Mouse (Mus musculus) NIH3T3 (cell line): ENCODE results near the gene Dnajc22.

Experiments
- DNase-seq: peaks from one replicate; pipeline ENCODE4 v3.0.0-alpha.2; 2012; ENCODE audit warnings: low read depth

Gene Dnajc22

DNA sequence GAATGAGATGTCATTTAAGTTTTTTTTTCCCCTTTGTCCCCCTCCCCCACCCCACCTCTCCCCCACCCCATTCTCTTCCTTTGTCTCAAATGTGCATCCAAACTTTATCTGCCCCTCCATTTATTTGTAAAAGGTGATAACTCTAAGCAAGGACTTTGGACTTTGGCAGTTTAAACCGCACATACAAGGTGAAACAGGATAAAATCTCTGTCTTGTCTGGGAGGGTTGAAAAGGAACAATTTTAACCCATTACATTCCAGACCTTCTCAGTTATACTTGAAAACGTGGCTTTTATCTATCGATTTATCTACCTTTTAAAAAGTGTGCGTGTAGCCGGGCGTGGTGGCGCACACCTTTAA is 22.1 kb downstream of the Dnajc22 start:
- no peak for DNase-seq

GRCm38 (mm10) chr15:99116539-99116938 is 23.6 kb downstream of the Dnajc22 start:
- DNase-seq, result no peak

- DNase-seq, result no peak
Observed at GRCm38 (mm10) chr15:99120814-99121213, 27.8 kb downstream of the Dnajc22 start.

DNA sequence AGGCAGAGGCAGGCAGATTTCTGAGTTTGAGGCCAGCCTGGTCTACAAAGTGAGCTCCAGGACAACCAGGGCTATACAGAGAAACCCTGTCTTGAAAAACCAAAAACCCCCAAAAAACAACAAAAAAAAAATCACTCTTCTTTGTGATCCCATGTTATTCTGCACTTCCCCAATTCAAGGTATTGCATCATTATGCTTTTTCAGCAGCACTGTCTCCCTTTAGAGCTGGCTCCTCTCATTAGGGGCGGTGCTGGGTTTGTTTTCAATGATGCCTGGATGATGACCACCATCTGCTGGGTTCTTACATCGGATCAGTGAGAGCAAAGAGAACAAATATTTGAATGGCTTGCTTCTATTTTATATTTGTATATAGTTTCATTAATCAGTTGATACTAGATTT is 29.7 kb downstream of the Dnajc22 start:
- DNase-seq, result peak; percentile 25

DNA sequence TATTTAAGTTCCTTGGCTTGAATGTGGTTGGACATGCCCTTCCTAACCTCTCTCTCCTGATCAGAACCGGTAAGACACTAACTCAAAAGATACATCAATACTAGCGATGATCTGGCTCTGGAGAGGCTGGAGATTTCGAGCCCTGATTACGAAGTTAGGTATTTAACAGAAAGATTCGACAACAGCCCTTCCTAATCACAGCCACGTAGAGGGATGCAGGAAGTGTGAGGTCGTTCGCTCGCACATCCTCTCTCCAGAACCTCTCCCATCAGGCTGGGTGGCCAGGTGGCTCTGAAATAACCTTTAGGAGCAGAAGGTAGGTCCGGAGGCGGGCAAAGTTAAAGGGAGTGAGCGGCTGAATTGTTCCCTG is 32.7 kb downstream of the Dnajc22 start, which contains the start of gene Spats2:
Gene Spats2 (plus strand): TSS at position 206 of the 370 bp plus-strand sequence.
- no peak for DNase-seq

GRCm38 (mm10) chr15:99126081-99126815 is 33.3 kb downstream of the Dnajc22 start:
- peak; percentile 90 for DNase-seq

- DNase-seq, result peak; percentile 47
Observed at GRCm38 (mm10) chr15:99126816-99127365, 33.9 kb downstream of the Dnajc22 start.

DNA sequence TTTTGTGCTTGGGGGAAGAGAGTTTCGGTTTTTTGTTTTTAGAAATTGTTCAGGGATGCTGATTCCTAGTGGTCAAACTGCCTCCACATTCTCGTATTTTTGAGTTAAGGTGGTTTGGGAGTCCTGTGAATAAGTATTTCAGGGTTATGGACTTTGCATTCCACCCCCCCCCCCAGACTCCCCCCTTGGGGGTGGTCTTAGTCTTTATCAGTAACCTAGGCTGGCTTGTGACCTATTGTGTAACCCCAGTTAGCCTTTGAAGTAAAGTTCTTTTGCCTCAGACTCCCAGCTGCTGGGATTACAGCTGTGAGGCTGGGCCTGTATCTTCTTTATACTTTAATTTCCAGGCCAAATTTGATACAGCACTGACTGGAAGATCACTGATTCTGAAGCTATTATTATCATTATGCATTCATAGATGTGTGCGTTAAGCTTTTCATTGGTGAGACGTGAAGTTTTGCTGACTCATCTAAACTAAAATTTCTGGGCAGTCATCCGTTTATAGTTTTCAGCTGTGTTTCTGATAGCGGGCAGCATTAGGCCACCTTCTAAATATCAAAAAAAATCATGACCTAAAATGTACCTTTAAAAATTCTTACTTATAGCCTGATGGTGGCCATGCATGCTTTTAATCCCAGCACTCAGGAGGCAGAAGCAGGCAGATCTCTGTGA is 35.0 kb downstream of the Dnajc22 start:
- no peak for DNase-seq

- no peak for DNase-seq
Observed at GRCm38 (mm10) chr15:99129441-99129840, 36.5 kb downstream of the Dnajc22 start.

DNA sequence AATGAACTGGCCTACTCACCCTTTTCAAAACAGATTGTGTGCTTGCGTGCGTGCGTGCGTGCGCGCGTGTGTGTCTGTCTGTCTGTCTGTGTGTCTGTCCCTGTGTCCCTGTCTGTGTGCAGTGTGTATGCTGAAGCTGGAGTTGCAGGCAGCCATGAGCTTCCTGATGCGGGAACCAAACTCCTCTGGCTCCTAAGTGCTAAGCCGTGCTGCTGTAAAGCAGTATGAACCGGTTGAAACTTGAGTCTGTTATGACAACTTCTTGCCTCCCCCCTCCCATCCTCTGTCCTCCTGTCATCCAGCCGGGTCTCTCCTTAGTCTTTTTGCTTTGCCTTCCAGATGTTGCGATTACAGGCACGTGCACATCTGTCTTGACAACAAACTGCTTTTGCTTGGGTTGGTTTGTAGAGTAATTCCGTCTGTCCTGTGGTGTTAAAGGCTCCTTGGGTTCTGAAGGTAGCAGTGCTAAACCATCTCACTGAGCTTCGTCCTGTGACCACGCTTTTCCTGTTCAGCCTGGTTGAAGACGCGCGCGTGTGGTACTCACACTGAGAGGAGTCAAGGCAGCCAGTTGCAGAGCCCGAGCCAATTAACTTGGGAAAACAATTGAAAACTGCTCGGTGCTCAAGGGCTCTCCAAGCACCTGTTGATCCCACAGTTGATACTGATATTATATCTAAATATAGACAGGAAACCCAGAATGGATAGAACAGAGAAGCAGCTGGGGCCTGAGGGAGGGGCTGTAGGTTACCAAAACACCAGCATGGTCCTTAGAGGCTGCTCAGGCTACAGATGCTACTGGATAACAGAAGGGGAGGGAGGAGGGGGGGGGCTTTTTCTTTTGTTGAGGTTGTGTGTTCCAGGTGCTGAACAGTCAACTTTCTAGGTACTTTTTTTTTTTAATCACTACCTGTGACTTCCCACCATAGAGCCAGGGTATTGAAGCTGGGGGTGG is 37.3 kb downstream of the Dnajc22 start:
- DNase-seq, result no peak

- DNase-seq, result no peak
Observed at GRCm38 (mm10) chr15:99138389-99138788, 45.4 kb downstream of the Dnajc22 start.

DNA sequence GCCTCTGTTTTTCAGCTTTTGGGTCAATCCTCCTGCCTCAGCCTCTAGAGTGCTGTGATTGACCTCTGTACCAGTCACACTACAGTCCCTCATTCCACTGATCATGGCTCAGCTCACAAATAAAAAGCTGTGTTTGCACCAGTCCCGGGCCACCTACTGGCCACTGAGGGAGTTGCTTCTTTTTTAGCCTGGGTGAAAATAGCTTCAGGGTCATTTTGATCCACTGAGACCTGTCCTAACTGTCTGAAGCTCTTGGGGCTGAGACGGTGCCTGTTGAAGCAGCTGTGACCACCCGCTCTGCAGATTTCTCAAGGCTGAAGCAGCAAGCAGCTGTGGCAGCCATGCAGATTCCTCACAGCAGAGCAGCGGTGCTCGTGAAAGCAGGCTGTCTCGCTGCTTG is 46.7 kb downstream of the Dnajc22 start:
- DNase-seq, result peak; percentile 71

DNA sequence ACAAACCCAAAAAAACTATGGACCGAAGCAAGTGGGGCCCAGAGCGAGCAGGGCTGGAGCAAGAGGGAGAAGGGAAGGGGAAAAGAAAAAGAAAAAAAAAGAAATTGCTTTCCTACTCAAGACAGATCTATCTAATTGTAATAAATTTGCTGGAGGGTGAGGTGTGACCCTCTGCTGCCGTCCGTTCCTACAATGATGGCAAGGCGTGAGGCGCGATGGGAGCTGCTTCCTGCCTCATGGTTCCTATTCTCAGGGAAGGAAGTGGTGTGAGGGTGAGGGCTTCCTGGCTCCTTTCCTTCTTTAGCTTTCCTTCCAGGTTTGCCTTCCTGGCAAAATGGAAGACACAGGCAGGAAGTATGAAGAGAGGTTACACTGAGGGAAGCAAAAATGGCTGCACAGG is 57.5 kb downstream of the Dnajc22 start:
- DNase-seq, result no peak

GRCm38 (mm10) chr15:99151324-99151723 is 58.4 kb downstream of the Dnajc22 start:
- DNase-seq, result no peak

DNA sequence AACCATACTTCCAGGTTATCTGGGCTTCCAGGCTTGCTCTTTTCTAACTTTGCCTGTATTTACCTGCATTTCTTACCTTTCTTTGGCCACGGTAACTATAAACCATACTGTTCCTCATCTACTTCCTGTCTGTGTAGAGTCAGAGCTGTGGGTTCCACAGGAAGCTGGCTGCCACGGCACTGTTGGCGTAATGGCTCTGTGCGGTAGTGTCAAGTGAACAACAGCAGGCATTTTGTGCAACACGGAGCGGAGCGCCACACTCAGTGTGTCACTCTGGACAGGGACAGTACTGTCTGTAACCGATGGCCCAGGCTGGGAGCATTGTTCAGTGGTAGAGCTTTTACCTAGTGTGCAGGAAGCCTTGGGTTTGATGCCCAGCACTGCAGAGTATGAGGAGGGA is 60.5 kb downstream of the Dnajc22 start:
- DNase-seq, result no peak
